ENCODE assay signal across 8 mouse cellular contexts in the genomic region with DNA sequence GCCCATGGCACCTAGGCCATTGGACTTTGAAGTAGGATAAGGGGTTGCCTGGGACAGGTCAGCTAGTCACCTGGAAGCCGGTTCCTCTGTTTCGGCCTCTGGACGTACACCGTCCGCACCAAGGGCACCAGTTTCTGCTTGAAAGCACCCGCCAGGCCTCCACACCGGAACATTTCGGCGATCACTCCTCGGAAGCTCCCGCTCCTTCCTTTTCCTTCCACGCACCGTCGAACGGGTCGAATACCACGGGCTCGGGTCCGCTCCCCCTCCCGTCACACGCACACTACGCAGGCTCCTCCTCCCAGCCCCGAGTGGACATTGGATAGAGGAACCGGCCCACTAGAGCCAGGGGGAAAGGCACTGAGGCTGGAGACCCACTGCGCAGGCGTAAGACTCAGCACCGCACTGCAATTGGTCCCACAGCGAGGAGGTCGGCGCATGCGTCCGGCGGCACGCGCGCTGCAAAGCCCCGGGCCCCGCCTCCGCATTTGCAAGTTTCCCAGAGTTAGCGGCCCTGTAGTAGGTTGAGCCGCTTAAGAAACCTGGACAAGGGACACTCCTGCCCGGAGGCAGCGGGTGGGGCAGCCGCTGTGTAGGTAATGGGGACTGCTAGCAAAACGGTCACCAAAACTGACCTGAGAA. TPM values are rescaled to one million over a fixed set of nuclear protein-coding genes. Genes with fewer than 3 reads are reported as not detected.
A peak's percentile ranks its signal among the peaks of the same experiment; 100 is the strongest.
DNase-seq lines count a peak whose midpoint lies in the region; ATAC-seq and TF ChIP-seq lines count a peak whose summit lies in the region.

Aifm1 (minus strand) TSS at position 398 of the 642 bp plus-strand sequence.

- no peaks in the 10 kb centered on the region for H3K9me3 ChIP-seq in embryonic facial prominence, embryonic 15.5 days (replicated peaks)
- H3K9me3 ChIP-seq in limb, embryonic 14.5 days (ENCODE audit: control insufficient read depth, low read length) = no peaks in the 10 kb centered on the region
- H3K9me3 ChIP-seq in midbrain, postnatal 0 days (ENCODE audit: low read length) = no peaks in the 10 kb centered on the region

- WGBS in bone marrow, adult 2 months = 12% methylated on average over 45 of the region's 45 CpGs
- 12% methylated on average over 45 of the region's 45 CpGs for WGBS in embryonic facial prominence, embryonic 15.5 days
- WGBS in limb, embryonic 14.5 days = 19% methylated on average over 37 of the region's 45 CpGs
- 16% methylated on average over 45 of the region's 45 CpGs for WGBS in midbrain, postnatal 0 days

- no peaks in the 10 kb centered on the region; the same call in 1 of the 2 replicates for H3K4me1 ChIP-seq in bone marrow, adult 2 months (ENCODE audit: control insufficient read depth, insufficient read depth, low read length)
- H3K4me1 ChIP-seq in embryonic facial prominence, embryonic 15.5 days = 0 out of 2 replicates have a peak, but pooled peaks cover 5% of the 10 kb centered on the region
- H3K4me1 ChIP-seq in limb, embryonic 14.5 days (ENCODE audit: control insufficient read depth, insufficient read depth, low read length) = 0 out of 2 replicates have a peak, but pooled peaks cover 4% of the 10 kb centered on the region
- H3K4me1 ChIP-seq in midbrain, postnatal 0 days (ENCODE audit: insufficient read depth, low read length) = no peaks in the 10 kb centered on the region

- DNase-seq in 416B (ENCODE audit: low read depth) = peak; percentile 95
- DNase-seq in heart, adult 8-10 months (ENCODE audit: low spot score) = peak; percentile 92
- peak; percentile 95 for DNase-seq in kidney, adult 9 months
- DNase-seq in limb, embryonic 14.5 days (ENCODE audit: low spot score) = peak; percentile 94
- peak; percentile 95 for DNase-seq in midbrain, postnatal 0 days (ENCODE audit: low spot score)
- DNase-seq in spleen, postnatal 14 days (ENCODE audit: low spot score in 2 of 2) = peak; percentile 80 to 81

- peak within 1 kb of the TSS; percentile 30 for H3K27ac ChIP-seq in bone marrow, adult 2 months (ENCODE audit: control insufficient read depth, insufficient read depth, low read depth, low read length, poor library complexity)
- H3K27ac ChIP-seq in embryonic facial prominence, embryonic 15.5 days (replicated peaks) = no peak within 1 kb of the TSS; the same call in 1 of the 2 replicates
- H3K27ac ChIP-seq in limb, embryonic 14.5 days (replicated peaks; ENCODE audit: low read depth, low read length) = 0 out of 2 replicates have a peak within 1 kb of the TSS, but pooled peaks have one; percentile 38
- no peak within 1 kb of the TSS for H3K27ac ChIP-seq in midbrain, postnatal 0 days (ENCODE audit: low read depth, low read length)

- H3K27me3 ChIP-seq in embryonic facial prominence, embryonic 15.5 days = no peaks in the 10 kb centered on the region
- no peaks in the 10 kb centered on the region for H3K27me3 ChIP-seq in limb, embryonic 14.5 days (ENCODE audit: control insufficient read depth, insufficient read depth, low read length)
- H3K27me3 ChIP-seq in midbrain, postnatal 0 days (ENCODE audit: insufficient read depth, low read length) = no peaks in the 10 kb centered on the region

- peak; percentile 99 for ATAC-seq in embryonic facial prominence, embryonic 15.5 days (ENCODE audit: insufficient number of reproducible peaks, low FRiP score, low TSS enrichment, low read depth)
- ATAC-seq in limb, embryonic 14.5 days (ENCODE audit: low FRiP score, low read depth) = peak; percentile 99
- peak; percentile 95 for ATAC-seq in midbrain, postnatal 0 days (ENCODE audit: low FRiP score)

- H3K4me2 ChIP-seq in embryonic facial prominence, embryonic 15.5 days (replicated peaks) = peak within 1 kb of the TSS; percentile 53
- H3K4me2 ChIP-seq in limb, embryonic 14.5 days (replicated peaks; ENCODE audit: low read depth, low read length, severe bottlenecking) = peak within 1 kb of the TSS; percentile 56
- H3K4me2 ChIP-seq in midbrain, postnatal 0 days (ENCODE audit: low read depth, low read length, poor library complexity, severe bottlenecking) = peak within 1 kb of the TSS; percentile 57

- no peak for TF ChIP-seq CTCF in bone marrow, adult 2 months (IDR thresholded peaks at IDR 0.05; ENCODE audit: control insufficient read depth, insufficient read depth, low read length)
- TF ChIP-seq CTCF in midbrain, postnatal 0 days (IDR thresholded peaks at IDR 0.05) = no peak

- H3K36me3 ChIP-seq in embryonic facial prominence, embryonic 15.5 days = no peaks in the 10 kb centered on the region
- no peaks in the 10 kb centered on the region for H3K36me3 ChIP-seq in limb, embryonic 14.5 days (ENCODE audit: control insufficient read depth, insufficient read depth, low read length)
- H3K36me3 ChIP-seq in midbrain, postnatal 0 days (ENCODE audit: insufficient read depth, low read length) = no peaks in the 10 kb centered on the region

- TF ChIP-seq POLR2A in bone marrow, adult 2 months (IDR thresholded peaks at IDR 0.05; ENCODE audit: borderline replicate concordance, control insufficient read depth, low read depth, low read length) = peak; percentile 56; the same call in 1 of the 2 replicates
- TF ChIP-seq POLR2A in limb, embryonic 14.5 days (IDR thresholded peaks at IDR 0.05; ENCODE audit: borderline replicate concordance, extremely low read depth, insufficient read depth, insufficient read length) = peak; percentile 20; the same call in 1 of the 2 replicates

- peak within 1 kb of the TSS; percentile 87 for H3K4me3 ChIP-seq in bone marrow, adult 2 months (replicated peaks; ENCODE audit: control insufficient read depth, low read depth, low read length)
- peak within 1 kb of the TSS; percentile 57 for H3K4me3 ChIP-seq in embryonic facial prominence, embryonic 15.5 days (replicated peaks)
- H3K4me3 ChIP-seq in limb, embryonic 14.5 days (replicated peaks; ENCODE audit: low read length) = peak within 1 kb of the TSS; percentile 51
- peak within 1 kb of the TSS; percentile 48 for H3K4me3 ChIP-seq in midbrain, postnatal 0 days (ENCODE audit: low read depth, low read length)

- peak within 1 kb of the TSS; percentile 42 for H3K9ac ChIP-seq in embryonic facial prominence, embryonic 15.5 days
- peak within 1 kb of the TSS; percentile 58 for H3K9ac ChIP-seq in limb, embryonic 14.5 days (ENCODE audit: low read depth, low read length, severe bottlenecking)
- H3K9ac ChIP-seq in midbrain, postnatal 0 days (replicated peaks; ENCODE audit: low read length, poor library complexity, severe bottlenecking) = peak within 1 kb of the TSS; percentile 46

RNA-seq across cellular contexts. Expression of gene Aifm1, which starts in this region (rescaled TPM):
- polyA plus RNA-seq in bone marrow, adult 2 months (2011; ENCODE audit: insufficient read depth, insufficient read length, low replicate concordance, missing spikeins) = 5.7 and 16.2 TPM in 2 replicates
- polyA plus RNA-seq in embryonic facial prominence, embryonic 15.5 days (2015; fragmentation: Nextera tagmentation; extraction: Ambion mirVana) = 57.2 and 60.8 TPM in 2 replicates
- 100 to 1,000 TPM in 1 of 4 experiments, 10 to 100 TPM in 3; 88.6 to 105 (median 94.1) TPM for total RNA-seq in heart, adult 8-10 months (2022)
- 29.8 and 41.1 TPM in 2 replicates for polyA plus RNA-seq in limb, embryonic 14.5 days (2012; rRNA removed)
- polyA plus RNA-seq in limb, embryonic 14.5 days (2014; fragmentation: Nextera tagmentation; extraction: Ambion mirVana) = 54.9 and 57.3 TPM in 2 replicates
- total RNA-seq in midbrain, postnatal 0 days (2014; rRNA removed) = 9.2 and 9.8 TPM in 2 replicates
- polyA plus RNA-seq in midbrain, postnatal 0 days (2015; fragmentation: Nextera tagmentation; extraction: Ambion mirVana) = 25.1 and 26.1 TPM in 2 replicates

Comparison
In these comparisons a context has a peak if more than half of its experiments do, and no peak if none do; other contexts are left out.
1. H3K27ac ChIP-seq: peak in bone marrow, adult 2 months (single experiment) and limb, embryonic 14.5 days (single experiment); none in embryonic facial prominence, embryonic 15.5 days (single experiment) and midbrain, postnatal 0 days (single experiment).
2. Peak in every context shown above with its lines, with median percentiles within 50 percentile points of each other: DNase-seq, H3K4me3 ChIP-seq, ATAC-seq, H3K4me2 ChIP-seq and H3K9ac ChIP-seq.